Mouse (Mus musculus) kidney, embryonic 14.5 days (tissue): ENCODE results near the gene Plscr4. TPM values are rescaled to one million over a fixed set of nuclear protein-coding genes. Genes with fewer than 3 reads are reported as not detected.

Source experiments
- ATAC-seq: fragments of 200-750 bp; cut with Nextera tagmentation; 2 replicates; pipeline ENCODE4 v1.8.0; 2017; ENCODE audit warnings: moderate number of reproducible peaks, mild to moderate bottlenecking, moderate TSS enrichment, moderate library complexity; ENCODE audit not compliant: low FRiP score, low TSS enrichment
- H3K27ac ChIP-seq: fragments of 300-500 bp; sonication (generic); 2 replicates; pipeline ENCODE4 v1.5.1; 2014; ENCODE audit warnings: low read depth, mild to moderate bottlenecking, low read length, moderate library complexity, mixed read lengths
- H3K27me3 ChIP-seq: fragments of 300-500 bp; sonication (generic); 2 replicates; pipeline ENCODE4 v1.6.1; 2014; ENCODE audit warnings: mild to moderate bottlenecking, low read length; ENCODE audit not compliant: control insufficient read depth, insufficient read depth
- H3K36me3 ChIP-seq: fragments of 300-500 bp; sonication (generic); 2 replicates; pipeline ENCODE4 v1.6.1; 2014; ENCODE audit warnings: low read length, mixed read lengths; ENCODE audit not compliant: control insufficient read depth, insufficient read depth
- H3K4me1 ChIP-seq: fragments of 300-500 bp; sonication (generic); 2 replicates; pipeline ENCODE4 v1.6.1; 2014; ENCODE audit warnings: low read length, mixed read lengths; ENCODE audit not compliant: control insufficient read depth, insufficient read depth
- H3K4me2 ChIP-seq: fragments of 300-500 bp; sonication (generic); replicated peaks from 2 replicates; pipeline ENCODE4 v1.6.1; 2014; ENCODE audit warnings: low read depth, mild to moderate bottlenecking, low read length
- H3K4me3 ChIP-seq: fragments of 300-500 bp; sonication (generic); 2 replicates; pipeline ENCODE4 v1.5.1; 2014; ENCODE audit warnings: mild to moderate bottlenecking, low read length
- H3K9ac ChIP-seq: fragments of 300-500 bp; sonication (generic); 2 replicates; pipeline ENCODE4 v1.6.1; 2014; ENCODE audit warnings: low read depth, mild to moderate bottlenecking, low read length, moderate library complexity
- H3K9me3 ChIP-seq: fragments of 300-500 bp; sonication (generic); 2 replicates; pipeline ENCODE4 v1.6.1; 2016; ENCODE audit warnings: low read length; ENCODE audit not compliant: control insufficient read depth
- WGBS: fragments of 180-500 bp; shearing (Covaris S2); extraction: QIAGEN DNeasy Blood & Tissue Kit; methylation state at CpG from one replicate; pipeline ENCODE4 v1.1.7; 2014; 5-methylcytosine and 5-hydroxymethylcytosine counted together
- polyA plus RNA-seq: library from polyadenylated mRNA; unstranded; fragments of >200 nt; fragmentation: Nextera tagmentation; extraction: Ambion mirVana; gene quantifications from 2 replicates; pipeline ENCODE4 v1.2.1, GENCODE M21; 2014

Plscr4 gene
- polyA plus RNA-seq: 2.6 and 3.4 TPM in 2 replicates

GRCm38 (mm10) chr9:92457261-92458058, at the start of gene Plscr4:
TSS of gene Plscr4 (plus strand) at chr9:92457373.
- H3K9ac ChIP-seq: peak within 1 kb of the TSS; percentile 73
- peak within 1 kb of the TSS; percentile 96 for H3K4me2 ChIP-seq
- no peaks in the 10 kb centered on the region for H3K27me3 ChIP-seq
- H3K36me3 ChIP-seq: no peaks in the 10 kb centered on the region
- H3K4me3 ChIP-seq: peak within 1 kb of the TSS; percentile 73
- WGBS: 10% methylated on average over 43 of the region's 43 CpGs
- no peaks in the 10 kb centered on the region for H3K9me3 ChIP-seq
- no peaks in the 10 kb centered on the region for H3K4me1 ChIP-seq
- peak; percentile 93 for ATAC-seq
- no peak within 1 kb of the TSS for H3K27ac ChIP-seq

DNA sequence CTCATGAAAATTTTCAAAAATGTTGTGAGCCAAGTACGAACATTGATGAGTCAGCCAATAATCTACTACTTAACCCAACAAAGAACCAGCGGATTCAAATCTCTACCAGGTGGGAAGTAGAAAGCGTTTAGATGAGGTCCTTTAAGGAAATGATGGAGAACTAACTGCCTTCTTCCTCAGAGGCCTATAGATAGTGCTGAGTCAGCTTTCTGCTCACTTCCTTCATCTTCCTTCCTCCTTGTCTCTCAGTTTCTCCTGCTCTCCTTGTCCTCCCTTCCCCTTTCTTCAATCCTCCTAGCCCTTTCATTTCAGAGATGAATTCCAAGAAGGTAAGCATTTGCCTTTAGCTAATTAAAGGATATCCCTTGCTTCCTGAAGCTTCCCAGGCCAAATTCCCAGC, 46.9 kb upstream of the Plscr4 start:
- 95% methylated on average over 3 of the region's 3 CpGs for WGBS

DNA sequence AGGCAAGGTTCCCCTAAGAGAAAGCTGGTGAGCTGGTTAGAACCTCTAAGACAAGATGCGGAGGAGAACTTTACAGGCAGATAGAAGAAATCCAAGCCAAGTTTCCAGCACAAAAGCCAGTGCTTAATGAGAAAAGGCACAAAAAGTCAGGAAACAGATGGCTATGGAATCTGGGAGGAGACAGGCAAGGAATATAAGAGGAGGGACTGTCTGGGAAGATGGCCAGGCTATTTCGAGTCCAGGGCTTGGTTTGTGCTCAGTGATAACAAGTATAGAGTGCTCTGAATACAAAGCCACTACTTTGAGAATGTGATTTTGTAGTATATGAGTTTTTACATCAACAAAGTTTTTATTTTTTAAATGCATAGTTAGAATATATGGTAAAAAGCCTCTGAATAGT, 45.1 kb upstream of the Plscr4 start:
- Histone ChIP-seq H3K9ac (no peak overlapping the region), H3K9me3 (no peaks in the 10 kb centered on the region), H3K4me1 (no peaks in the 10 kb centered on the region), H3K4me2 (no peak overlapping the region), H3K27ac (no peak overlapping the region), H3K4me3 (no peak overlapping the region), H3K27me3 (no peaks in the 10 kb centered on the region), H3K36me3 (no peaks in the 10 kb centered on the region)
- 82% methylated on average over 2 of the region's 2 CpGs for WGBS
- ATAC-seq: no peak

More for the DNA sequence above, 46.9 kb upstream of the Plscr4 start:
- Histone ChIP-seq H3K4me2 (no peak overlapping the region), H3K36me3 (no peaks in the 10 kb centered on the region), H3K4me1 (no peaks in the 10 kb centered on the region), H3K27ac (no peak overlapping the region), H3K9ac (no peak overlapping the region), H3K4me3 (no peak overlapping the region), H3K27me3 (no peaks in the 10 kb centered on the region), H3K9me3 (no peaks in the 10 kb centered on the region)
- no peak for ATAC-seq

DNA sequence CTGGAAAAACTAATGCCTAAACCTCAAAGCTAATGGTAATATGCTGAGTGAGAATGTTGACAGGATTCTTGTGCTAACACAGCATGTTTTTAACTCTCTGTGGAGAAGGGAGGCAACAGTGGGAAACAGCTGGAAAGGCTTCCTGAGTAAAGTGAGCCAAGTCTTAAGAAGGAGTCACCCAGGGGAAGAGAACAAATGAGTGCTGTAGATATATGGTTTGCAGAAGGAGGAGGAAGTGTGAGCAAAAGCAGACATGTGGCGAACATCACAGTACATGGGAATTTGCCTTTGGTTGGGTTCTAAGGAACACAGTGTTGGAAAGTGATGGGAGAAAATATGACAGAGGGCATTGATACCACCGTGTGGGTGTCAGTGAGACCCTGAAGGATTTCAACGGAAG, 43.5 kb upstream of the Plscr4 start:
- Histone ChIP-seq H3K4me1 (no peaks in the 10 kb centered on the region), H3K4me2 (no peak overlapping the region), H3K9ac (no peak overlapping the region), H3K27me3 (no peaks in the 10 kb centered on the region), H3K9me3 (no peaks in the 10 kb centered on the region), H3K4me3 (no peak overlapping the region), H3K27ac (no peak overlapping the region), H3K36me3 (no peaks in the 10 kb centered on the region)
- no peak for ATAC-seq
- 58% methylated on average over 3 of the region's 3 CpGs for WGBS

GRCm38 (mm10) chr9:92437781-92438180, 19.4 kb upstream of the Plscr4 start:
- Histone ChIP-seq H3K36me3 (no peaks in the 10 kb centered on the region), H3K4me3 (no peak overlapping the region), H3K27ac (no peak overlapping the region), H3K9ac (no peak overlapping the region), H3K4me1 (no peaks in the 10 kb centered on the region), H3K9me3 (no peaks in the 10 kb centered on the region), H3K27me3 (no peaks in the 10 kb centered on the region), H3K4me2 (no peak overlapping the region)
- no peak for ATAC-seq

GRCm38 (mm10) chr9:92441468-92441867, 15.7 kb upstream of the Plscr4 start:
- H3K4me1 ChIP-seq: no peaks in the 10 kb centered on the region
- H3K4me3 ChIP-seq: no peak overlapping the region
- no peak for ATAC-seq
- WGBS: 81% methylated on average over 4 of the region's 4 CpGs
- H3K36me3 ChIP-seq: no peaks in the 10 kb centered on the region
- H3K9me3 ChIP-seq: no peaks in the 10 kb centered on the region
- H3K4me2 ChIP-seq: no peak overlapping the region
- no peak overlapping the region for H3K27ac ChIP-seq
- H3K9ac ChIP-seq: no peak overlapping the region
- no peaks in the 10 kb centered on the region for H3K27me3 ChIP-seq

GRCm38 (mm10) chr9:92444536-92444935, 12.6 kb upstream of the Plscr4 start:
- H3K9ac ChIP-seq: no peak overlapping the region
- H3K4me1 ChIP-seq: no peaks in the 10 kb centered on the region
- no peak for ATAC-seq

GRCm38 (mm10) chr9:92456605-92457004, 568 bp upstream of the Plscr4 start:
- Histone ChIP-seq H3K9ac (no peak overlapping the region), H3K9me3 (no peaks in the 10 kb centered on the region), H3K4me3 (no peak overlapping the region), H3K27ac (no peak overlapping the region), H3K36me3 (no peaks in the 10 kb centered on the region), H3K4me2 (no peak overlapping the region), H3K27me3 (no peaks in the 10 kb centered on the region), H3K4me1 (no peaks in the 10 kb centered on the region)
- 75% methylated on average over 3 of the region's 3 CpGs for WGBS
- no peak for ATAC-seq

More at GRCm38 (mm10) chr9:92444536-92444935, 12.6 kb upstream of the Plscr4 start:
- Histone ChIP-seq H3K27me3 (no peaks in the 10 kb centered on the region), H3K4me3 (no peak overlapping the region), H3K27ac (no peak overlapping the region), H3K4me2 (no peak overlapping the region), H3K36me3 (no peaks in the 10 kb centered on the region), H3K9me3 (no peaks in the 10 kb centered on the region)

GRCm38 (mm10) chr9:92458059-92458402, 858 bp downstream of the Plscr4 start:
- peak; percentile 72 for ATAC-seq
- 2% methylated on average over 5 of the region's 5 CpGs for WGBS
- no peak overlapping the region for H3K27ac ChIP-seq

More at GRCm38 (mm10) chr9:92458059-92458402, 858 bp downstream of the Plscr4 start:
- peak overlapping the region; percentile 73 for H3K9ac ChIP-seq
- peak overlapping the region; percentile 96 for H3K4me2 ChIP-seq
- no peaks in the 10 kb centered on the region for H3K4me1 ChIP-seq
- peak overlapping the region; percentile 73 for H3K4me3 ChIP-seq
- no peaks in the 10 kb centered on the region for H3K27me3 ChIP-seq
- H3K9me3 ChIP-seq: no peaks in the 10 kb centered on the region
- H3K36me3 ChIP-seq: no peaks in the 10 kb centered on the region
